Mouse (Mus musculus) spleen, adult 18-20 months (tissue): ENCODE data around the gene Gm10837.
A peak's percentile ranks its signal among the peaks of the same experiment; 100 is the strongest.

Source experiments
- DNase-seq, 2 experiments: peaks; one replicate each; pipeline ENCODE4 v3.0.0; 2022; ENCODE audit warnings: mixed read lengths in 2 of 2

Gm10837 gene

DNA sequence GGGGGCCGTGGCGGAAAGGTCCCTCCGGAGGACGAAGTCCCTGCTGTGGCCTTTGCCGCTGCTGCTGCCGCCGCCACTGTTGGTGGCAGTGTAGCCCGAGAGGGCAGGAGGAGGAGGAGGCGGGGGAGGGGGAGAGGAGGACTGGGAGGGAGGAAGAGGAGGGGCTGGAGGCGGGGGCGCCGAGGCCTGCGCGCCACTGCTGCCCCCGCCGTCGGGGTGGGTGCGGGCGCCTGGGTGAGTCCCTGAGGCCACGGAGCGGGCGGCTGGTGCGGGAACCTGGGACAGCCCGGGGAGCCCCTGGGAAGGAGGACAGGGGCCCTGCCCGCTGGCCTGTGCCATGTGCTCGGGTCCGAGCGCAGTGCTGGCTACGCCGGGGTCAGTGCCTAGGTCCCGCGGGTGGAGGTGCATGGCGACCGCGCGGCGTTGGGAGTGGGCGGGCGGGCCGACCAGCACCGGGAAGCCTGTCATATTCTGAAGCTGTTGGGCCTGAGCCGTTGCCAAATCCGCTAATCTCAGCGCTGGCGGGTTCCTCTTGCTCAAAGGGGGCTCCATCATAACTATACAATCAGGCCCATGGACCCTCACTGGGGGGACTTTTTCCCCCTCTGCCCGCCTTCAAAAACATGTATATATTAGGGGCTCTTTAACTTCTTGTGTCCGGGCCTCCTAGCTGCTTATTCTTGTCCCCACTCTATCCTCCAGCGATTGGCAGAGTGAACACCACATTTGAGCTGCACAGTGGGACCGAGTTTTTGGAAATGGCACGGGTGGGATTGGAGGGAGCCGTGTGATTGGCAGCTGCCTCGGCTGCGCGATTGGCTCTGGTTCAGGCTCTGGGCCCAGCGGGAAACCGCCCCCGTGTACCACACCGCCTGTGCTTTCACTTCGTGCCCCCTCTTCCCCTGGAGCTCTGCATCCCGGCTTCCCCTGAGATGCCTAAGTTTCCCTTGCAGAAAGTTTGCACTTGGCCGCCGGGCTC lies 25.3 kb upstream of the Gm10837 start, which contains the start of gene Zic5:
Gene Zic5, minus strand, starts transcription at position 915 of the 979 bp plus-strand sequence.
- DNase-seq: no peak

DNA sequence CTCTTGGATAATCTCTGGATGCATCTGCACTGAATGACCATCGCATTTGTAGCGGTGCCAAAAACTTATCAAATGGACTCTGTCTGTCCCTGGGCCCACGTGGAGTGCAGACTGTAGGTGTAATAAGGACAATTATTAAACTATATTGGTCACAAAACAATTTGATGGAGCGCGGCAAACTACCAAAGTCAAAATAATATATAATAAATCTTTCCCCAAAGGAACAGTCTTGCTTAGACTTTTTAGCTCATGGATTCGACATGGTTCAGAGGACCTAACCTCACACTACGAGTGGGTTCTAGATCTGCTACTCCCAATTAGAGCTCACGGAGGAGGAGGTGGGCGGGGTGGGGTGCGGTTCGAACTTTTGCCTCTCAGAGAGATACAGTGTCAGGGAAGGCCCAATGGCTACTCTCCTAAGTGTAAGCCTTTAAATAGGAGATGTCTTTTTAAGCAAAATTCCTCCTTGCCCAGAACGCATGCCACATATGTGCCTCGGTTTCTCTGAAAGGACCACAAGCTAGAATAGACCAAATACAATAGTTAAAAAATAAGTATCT lies 24.4 kb upstream of the Gm10837 start:
- DNase-seq: no peak

DNA sequence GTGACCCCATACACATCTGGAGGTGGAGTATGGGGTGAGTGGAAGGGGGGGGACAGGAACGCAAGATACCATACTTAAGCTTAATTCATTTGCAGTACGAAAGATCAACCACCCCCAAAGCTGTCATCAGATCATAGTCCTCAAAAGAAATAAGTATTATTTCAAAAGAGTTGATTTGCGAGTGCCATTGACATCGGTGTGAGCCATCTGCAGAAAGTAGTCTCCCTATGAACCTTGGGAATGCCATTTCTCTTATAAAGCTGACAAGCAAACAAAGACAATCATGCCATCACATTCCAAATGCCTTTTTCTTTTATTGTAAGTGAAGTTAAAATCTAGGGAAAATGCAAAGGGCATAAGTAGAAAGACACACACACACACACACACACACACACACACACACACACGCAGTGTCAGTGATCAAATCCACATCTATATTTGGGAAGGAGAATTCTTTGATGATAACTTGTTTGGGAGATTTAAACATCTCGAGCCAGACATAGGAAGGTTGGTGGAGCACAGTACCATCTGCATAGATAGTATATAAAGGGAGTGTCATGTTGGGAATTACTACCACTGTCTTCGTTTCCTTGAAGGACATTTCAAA lies 23.5 kb upstream of the Gm10837 start:
- no peak for DNase-seq

DNA sequence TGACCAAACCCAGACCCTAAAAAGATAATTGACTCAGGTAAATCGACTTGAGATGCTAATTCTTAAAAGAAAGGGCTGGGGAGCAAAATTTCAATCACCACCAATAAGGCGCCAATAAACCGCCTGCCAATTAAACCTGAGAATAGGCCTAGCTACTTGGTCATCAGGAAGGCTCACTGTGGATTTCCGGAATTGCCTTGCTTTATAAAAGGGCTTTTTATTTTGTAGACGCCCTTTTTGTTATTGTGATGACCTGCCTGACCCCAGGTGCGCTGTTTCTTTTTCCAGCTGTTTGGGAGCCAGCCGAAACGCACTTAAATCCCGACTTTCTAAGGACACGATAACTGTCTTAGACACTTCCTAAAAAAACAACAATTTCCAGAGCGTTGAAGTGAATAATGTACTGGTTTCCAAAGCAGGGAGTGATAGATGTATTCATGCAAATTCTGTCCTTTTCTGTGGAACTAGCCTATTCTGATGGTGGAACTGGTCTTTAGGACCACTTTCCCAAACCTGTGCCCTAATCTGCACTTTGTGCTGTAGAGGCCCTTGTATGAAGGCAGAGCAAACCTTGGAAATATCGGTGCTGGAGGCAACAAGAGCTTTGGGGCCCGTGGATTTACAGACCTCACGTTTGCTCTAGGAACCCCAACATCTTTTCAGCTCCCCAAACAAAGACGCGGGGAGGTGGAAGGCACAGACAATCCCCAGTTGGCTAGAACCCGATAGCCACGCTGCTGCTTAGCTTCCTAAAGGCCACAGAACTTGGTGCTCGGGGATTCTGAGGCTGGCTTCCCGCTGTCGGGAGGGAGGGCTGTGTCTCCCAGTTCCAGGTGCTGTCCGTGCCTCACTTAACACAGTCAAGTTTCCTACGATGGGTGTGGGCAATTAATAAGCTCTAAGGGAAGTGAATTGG lies 22.2 kb upstream of the Gm10837 start:
- no peak for DNase-seq

DNA sequence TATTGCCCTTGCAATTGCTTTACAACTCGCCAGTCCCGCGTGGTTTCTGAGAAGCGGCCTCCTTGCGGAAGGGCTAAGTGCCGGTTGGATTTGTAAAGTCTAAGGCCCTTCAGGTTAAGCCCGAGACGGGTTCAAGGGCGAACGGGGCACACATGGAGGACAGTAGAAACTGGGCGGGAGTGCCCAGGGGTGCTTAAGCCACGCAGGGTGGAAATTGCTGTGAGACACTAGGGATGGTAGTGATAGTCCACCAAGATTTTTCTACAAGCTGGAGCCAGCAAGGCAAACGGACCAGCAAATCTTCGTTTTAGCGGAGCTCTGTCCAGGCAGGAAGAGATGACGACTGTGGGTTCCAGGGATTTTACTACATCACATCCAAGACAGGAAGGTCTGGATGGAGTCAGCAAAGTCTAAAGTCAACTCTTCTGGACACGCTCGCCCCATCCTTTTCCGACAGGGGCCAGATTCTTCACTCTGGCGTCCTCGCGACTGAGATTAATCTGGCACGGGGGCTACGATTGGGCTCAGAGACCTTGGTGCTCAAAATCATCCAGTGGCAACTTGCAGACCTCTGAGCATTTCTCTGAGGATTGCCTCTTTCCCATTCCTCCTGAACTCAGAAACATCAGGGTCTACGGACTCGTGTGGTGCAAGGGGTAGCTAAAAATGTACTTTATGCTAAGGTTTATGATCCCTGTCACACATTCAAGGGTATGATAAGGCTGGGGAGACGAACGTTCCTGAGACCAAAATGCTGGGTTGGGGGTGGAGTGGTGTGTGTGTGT lies 21.2 kb upstream of the Gm10837 start:
- no peak for DNase-seq

DNA sequence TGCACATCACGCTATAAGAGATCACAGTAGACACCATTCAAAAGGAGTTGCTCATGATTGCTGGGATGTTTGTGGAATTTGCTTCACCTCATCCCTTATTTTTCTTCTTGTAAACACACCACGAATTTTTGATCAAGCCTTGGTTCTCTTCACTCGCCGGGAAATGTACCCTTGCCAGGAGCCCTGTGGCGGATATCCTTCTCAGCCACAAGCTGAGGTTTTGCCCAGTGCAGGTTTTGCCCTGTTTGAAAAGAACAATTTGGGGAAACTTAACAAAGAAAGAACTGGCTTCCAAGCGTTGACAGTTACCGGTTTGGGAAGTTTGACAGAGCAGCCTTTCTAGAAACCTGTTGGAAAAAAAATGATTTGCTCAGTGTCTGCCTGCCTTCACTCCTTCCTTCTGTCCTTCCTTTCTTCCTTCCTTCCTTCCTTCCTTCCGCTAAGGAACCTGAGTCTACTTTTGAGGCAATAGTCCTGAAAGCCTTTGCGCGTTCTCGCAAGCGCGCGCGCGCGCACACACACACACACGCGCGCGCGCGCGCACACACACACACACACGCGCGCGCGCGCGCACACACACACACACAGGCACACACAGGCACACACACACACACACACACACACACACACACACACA lies 18.8 kb upstream of the Gm10837 start:
- no peak for DNase-seq

DNA sequence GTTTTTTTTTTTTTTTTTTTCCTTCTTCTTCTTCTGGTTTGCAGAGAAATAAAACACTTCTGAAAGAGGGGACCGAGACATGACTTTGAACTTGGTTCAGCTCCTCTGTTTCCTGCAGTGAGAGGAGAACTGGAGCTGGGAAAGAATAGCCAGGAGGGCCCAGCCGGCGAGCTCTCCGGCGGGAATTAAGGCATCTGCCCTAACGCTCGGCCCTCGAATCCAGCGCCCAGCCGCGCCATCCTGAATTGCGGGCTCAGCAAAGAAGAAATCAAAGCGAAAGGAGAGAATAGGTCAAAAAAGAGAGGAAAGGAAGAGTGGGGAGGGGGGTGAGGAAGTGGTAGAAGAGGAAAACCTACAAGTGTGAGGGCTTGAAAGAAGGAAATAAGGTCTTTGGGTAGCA lies 18.2 kb upstream of the Gm10837 start:
- no peak for DNase-seq

DNA sequence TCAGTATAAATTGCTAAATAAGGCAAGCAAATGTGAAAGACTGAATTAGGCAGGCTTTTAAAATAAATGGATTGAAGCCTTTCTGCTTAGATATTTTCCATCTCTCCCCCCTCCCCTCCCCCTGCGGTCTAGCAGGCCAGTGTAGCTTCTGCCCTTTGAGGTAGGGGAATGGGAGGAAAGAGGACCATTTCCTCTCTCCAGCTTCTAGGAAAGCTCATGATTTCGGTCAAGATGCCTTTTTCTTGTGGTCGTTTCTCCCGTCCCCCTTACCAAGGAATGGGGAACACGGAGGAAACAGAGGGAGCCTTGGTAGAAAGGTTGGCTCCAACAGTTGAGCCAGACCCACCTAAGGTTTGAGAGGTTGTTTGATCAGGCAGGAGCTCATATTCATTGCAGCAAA lies 17.7 kb upstream of the Gm10837 start:
- no peak for DNase-seq

DNA sequence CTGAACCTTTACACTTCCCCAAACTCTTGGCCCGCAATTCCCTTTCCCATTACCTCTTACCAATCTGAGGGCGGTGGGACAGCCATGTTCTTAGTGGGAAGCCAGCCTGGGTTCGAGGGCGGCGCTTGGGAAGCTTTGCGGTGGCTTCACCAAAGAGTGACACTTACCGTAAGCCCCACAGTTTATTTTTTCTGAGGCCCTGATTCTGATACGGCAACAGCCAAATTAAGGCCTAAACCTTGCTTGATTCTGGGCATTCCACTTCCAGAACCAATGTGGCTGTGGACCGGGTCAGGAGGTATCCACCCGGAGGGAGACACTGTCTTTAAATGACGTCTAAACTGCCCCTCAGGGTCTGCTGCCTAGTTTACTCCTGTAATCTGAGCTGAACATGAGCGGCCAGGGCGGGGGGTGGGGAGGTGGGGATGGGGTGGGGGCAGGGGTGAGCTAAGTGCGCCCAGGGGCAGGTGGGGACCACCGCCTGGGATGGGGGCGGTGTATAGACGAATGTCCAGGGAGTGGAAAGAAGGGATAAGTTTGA lies 17.1 kb upstream of the Gm10837 start:
- DNase-seq: no peak

DNA sequence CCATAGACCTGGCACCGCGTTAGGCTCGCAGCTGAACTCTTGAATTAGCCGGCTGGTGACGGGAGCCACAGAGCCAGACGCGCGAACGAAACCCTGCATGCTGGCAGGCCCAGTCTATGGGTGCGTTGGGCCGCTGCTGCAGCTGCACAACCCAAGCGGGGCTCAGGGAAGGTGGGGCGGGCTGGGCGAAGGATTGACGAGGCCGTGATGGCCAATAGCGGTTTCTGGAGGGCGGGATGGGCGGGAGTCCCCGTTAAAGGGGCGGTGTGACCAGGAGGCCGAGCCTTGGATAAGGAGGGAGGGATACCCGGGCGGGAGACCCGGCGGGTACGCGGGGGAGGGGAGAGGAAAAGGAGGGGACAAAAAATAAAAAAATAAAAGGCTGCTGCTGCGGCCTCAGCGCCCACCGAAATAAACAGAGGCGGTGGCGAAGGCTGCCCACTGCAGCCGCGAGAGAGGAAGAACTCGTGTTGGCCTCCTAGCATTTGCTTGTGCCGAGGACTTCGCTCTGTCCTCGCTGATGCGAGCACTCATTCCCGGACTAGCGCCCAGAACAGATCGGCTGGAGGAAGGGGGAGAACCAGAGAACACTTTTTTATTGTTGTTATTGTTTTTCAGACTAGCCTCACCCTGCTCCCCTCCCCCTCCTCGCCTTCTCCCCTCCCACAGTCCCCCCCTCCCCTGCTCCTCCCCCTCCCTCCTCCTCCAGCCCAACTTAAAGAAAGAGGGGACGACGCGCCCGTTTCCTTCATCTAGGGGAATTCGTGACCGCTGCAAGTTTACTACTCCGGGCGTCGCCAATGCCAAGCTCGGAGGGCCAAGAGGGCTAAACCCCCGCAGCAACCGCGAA lies 16.1 kb upstream of the Gm10837 start:
- no peak for DNase-seq

DNA sequence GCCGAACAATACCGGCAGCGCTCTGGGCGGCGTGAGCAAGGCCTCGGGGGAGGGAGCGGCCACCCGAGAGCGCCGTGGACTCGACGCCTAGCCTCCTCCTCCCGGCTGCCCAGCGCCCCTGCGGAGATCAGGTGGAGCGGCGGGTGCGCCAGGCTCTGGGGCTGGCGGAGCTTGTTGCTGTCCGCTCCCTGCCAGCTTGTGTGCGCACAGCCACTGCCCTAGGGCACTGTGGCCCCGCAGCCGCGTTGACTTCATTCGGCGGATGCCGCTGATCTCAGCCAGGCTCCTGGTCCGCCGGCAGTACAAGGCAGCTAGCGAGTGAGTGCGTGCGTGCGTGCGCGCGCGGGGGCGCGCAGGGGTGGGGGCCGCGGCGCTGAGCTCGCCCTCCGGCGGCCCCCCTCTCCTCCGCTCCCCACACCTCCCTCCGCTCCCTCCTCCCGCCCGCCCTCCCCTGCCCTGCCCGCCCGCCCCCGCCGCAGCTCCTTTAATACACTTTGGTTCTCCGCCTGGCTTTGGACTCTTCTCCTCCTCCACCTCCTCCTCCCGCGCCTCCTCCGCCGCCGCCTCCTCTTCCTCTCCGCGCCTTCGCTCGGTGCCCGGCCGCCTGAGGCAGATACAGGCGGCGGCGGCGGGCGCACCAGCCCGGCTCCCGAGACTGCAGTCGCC lies 15.4 kb upstream of the Gm10837 start, which contains the start of gene Zic2:
Gene Zic2, plus strand, starts transcription at position 545 of the 666 bp plus-strand sequence.
- no peak for DNase-seq

DNA sequence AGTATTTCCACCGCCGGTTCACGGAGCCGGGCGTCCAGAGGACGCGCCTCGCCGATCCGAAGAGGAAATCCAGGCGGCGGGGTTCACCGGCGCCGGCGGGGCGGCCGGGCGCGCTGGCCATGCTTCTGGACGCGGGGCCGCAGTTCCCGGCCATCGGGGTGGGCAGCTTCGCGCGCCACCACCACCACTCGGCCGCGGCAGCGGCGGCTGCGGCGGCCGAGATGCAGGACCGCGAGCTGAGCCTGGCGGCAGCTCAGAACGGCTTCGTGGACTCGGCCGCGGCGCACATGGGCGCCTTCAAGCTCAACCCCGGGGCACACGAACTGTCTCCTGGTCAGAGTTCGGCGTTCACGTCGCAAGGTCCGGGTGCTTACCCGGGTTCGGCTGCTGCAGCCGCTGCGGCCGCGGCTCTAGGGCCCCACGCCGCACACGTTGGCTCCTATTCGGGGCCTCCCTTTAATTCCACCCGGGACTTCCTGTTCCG lies 14.8 kb upstream of the Gm10837 start:
- no peak for DNase-seq

DNA sequence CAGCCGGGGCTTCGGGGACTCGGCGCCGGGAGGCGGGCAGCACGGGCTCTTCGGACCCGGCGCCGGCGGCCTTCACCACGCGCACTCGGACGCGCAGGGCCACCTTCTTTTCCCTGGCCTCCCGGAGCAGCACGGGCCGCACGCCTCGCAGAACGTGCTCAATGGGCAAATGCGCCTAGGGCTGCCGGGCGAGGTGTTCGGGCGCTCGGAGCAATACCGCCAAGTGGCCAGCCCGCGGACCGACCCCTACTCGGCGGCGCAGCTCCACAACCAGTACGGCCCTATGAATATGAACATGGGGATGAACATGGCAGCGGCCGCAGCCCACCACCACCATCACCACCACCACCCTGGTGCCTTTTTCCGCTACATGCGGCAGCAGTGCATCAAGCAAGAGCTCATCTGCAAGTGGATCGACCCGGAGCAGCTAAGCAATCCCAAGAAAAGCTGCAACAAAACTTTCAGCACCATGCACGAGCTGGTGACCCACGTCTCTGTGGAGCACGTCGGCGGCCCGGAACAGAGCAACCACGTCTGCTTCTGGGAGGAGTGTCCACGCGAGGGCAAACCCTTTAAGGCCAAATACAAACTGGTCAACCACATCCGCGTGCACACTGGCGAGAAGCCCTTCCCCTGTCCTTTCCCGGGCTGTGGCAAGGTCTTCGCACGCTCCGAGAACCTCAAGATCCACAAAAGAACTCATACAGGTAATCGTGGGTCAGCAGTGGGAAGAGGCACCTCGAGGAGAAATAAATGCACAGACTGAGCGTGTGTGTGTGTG lies 14.2 kb upstream of the Gm10837 start:
- DNase-seq: no peak

DNA sequence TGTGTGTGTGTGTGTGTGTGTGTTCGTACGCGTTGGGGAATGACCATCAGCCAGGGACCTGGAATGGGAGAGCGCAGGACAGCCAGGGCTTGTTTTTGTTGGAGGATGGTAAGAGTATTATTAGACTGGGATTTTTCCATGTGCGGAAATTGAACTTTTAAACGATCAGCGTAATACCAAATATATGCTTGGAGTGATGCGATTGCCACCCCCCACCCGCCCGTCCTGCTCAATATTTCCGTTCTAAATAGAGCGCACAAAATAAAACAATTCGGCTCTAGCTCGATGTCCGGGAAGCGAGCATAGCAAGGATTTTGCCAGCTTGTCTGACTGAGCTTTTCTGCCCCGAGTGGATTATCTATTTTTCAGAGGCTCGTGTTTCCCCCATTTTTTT lies 13.6 kb upstream of the Gm10837 start:
- no peak for DNase-seq

DNA sequence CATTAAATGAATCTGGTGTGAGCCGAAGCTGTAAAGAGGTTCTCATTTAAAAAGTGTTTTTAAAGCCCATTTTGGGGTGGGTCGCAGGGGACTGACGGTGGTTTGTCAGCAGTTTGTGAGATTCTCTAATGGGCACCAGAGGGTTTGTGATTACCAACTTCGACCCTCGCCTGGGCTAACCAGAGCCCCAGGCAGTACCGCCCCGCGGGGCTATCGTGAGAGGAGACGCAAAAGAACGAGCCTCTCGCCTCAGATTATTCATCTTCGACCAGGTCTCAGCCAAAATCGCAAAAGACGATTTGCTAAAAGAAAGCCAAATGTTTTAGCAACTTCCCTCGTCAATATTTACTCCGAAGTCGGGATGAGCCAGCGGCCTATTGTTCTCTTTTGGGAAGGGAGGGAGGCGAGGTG lies 13.1 kb upstream of the Gm10837 start:
- no peak for DNase-seq

DNA sequence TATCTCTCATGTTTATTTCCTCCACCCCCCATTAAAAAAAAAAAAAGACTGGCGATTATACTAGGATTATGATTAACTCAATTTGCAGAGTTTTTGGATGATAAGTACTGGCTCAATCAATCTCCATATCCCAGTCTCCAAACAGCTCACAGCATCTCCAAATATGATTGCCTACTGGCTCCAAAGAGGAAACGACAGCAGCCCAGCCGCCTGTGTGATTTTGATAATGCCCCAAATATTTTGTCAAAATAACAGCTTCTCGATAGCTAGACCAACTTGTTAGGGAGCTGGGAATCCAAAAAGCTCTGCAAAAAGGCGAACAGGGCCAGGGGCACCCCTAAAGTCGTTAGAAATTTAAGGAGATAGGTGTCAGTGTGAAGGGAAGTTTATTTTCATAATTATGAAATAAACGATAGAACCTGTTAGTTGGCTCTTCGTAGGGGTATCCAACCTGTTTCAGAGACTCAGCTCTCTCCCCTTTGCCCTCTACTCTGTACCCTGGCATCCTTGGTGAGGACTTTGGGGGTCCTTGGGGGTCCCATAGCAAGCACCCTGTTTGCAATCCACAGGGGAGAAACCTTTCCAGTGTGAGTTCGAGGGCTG lies 12.3 kb upstream of the Gm10837 start:
- DNase-seq: peak in 1 of 2 experiments; percentile 10

DNA sequence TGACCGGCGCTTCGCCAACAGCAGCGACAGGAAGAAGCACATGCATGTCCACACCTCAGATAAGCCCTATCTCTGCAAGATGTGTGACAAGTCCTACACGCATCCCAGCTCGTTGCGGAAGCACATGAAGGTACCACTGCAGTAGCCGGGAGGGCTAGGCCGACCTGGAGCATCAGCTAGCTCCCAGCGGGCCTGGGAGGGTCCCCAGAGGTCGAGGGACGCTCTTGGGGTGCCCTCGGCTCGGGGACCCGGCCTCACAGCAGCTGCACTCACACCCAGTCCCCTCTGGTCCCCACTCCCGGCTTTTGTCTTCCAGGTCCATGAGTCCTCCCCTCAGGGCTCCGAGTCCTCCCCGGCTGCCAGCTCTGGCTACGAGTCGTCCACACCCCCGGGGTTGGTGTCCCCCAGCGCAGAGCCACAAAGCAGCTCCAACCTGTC lies 11.8 kb upstream of the Gm10837 start:
- no peak for DNase-seq
